Mouse (Mus musculus) B cell, adult 2 months (primary cell): ENCODE data around the gene Bnc2.

Experiments used
- DNase-seq, 2 experiments: peaks; one replicate each; pipeline ENCODE4 v3.0.0; 2022

Gene Bnc2

DNA sequence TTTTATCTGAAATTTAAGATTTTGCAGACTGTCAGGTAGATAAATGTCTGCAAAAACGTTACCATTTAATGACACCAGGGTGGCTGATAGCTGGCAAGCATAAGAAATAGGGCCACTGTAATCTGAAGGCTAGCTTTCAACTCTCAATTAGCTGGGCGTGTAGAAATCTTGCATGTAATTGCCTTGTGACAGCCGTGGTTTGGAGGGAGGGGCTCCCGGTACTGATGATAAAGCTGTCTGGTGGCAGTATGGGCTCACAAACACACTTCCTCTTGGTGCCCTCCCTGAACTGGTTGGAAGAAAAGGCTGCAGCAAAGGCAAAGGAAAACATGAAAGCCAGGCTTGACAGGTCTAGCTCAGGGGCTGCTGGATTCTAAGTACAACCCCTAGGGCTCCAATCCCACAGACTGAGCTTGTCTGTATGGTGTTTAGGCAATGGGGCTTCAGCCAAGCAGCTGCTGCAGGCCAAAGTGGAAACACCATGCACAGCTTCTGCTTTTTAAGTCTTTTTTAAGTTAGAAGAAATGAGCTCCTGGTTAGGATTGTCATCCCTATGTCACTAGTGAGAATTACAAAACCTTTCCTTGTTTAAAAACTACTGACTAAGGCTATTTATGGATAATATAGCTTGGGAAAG lies 366.7 kb downstream of the Bnc2 start:
- DNase-seq, result no peak

DNA sequence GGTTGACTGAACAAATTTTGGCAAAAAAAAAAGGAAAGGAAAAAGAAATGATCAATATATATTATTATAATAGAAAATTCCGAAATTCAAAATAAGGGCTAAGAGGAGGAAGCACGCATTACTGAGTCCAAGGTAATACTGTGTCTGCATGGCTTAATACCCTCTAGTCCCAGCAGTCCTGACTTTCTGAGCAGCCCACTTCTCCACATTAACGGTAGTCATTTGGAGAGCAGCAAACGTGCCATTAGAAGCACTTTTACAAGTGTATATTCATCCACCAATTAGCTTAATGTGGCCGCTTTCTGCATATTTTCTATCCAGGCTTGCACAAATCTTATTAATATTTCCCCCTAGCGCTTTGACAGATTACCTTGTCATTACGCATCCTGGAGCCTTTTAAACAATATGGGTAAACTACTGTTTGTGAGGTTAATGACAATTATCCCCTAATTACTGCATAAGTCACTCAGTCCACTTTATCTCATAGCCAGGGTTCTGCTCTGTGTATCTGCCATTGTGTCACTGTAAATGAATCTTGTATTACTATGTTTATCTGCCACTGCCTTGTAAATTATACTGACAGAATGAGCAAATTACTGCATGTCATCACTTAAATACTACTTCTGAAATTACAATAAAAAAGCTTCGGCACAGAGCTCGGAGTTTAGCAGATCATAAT lies 368.0 kb downstream of the Bnc2 start:
- DNase-seq, result no peak

DNA sequence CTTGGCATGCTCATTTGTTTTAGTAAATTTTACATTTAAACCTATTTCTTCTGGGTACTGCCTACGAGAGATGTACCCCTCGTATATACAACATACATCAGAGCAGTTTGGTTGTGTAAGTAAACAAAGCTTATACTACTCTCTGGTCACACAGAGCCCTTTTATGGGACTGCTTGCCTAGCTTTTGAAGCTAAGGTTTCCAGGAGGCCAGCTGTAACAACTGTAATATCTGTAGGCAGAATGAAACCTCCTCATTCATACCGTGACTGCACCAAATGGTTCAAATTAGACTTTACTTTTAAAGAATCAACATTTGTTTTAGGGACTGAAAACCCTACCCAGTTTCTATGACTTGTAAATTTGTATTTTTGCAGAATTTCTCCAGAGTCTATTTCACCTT lies 372.1 kb downstream of the Bnc2 start:
- DNase-seq, result no peak

DNA sequence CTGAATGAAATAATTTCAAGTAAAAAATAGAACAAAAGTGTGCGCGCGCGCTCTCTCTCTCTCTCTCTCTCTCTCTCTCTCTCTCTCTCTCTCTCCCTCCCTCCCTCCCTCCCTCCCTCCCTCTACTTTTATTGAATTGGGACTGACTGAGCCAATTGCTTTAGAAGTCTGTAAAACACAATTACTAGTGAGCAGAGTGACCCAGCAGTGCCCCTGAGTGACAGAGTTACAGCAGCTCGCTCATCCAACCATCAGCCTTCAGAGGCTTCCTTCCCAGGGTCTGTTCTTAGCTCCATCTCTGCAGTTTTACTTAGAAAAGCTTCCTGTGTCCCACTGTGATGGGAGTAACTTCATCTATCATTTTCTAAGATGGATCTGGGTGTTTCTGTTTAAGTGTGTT lies 389.9 kb downstream of the Bnc2 start:
- no peak for DNase-seq

DNA sequence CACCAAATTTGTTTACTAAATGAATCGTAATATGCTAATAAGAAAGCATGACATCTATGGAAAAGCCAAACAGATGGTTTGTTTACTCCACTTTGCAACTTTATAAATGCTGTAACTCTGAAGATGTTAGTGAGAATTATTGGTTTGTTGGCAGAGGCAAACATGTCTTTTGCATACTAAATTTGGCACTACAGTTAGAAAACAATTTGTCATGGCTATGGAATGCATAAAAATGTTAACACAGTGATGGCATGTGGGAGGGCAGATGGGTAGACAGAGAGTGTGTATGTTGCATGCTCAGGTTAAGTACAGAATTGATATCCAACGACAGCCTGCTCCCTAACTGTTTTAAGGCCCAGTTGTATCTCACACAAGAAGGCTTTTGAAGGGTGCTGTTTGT lies 392.4 kb downstream of the Bnc2 start:
- no peak for DNase-seq

DNA sequence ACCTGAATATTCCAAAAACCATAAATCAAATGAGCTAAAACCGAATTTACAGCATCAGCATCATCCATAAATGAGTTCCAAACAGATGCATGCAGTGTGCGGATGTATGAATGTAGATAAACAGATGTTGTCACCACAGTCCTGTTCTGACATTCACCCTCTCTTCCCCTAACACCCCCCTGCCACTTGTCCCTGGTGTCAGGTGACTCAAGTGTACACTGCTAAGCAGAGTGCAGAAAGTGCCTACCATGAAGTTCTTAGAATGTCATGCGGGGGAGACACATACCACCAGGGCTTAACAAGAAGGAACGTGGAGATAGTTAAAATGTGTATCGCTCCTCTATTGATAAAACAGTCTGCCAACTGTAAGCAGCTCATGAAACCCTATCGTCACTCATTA lies 396.9 kb downstream of the Bnc2 start:
- no peak for DNase-seq

DNA sequence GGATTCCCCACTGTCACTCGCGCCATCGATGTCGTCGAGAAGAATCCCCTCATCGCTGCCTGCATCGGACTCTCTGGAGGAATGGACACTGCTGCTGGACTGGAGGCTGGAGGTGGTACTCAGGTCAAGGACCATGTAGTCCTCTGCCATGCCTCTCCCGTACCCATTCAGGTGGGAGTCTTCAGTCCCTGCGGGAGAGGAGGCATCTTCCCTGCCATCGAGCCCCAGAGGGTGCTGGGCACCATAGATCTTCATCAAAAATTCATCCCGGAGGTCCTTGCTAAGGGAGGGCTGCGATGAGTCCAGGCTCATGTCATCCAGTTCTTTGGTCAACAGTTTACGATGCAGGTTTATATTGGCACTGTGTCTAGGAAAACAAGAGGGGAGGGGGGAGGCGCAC lies 399.0 kb downstream of the Bnc2 start:
- DNase-seq, result no peak

DNA sequence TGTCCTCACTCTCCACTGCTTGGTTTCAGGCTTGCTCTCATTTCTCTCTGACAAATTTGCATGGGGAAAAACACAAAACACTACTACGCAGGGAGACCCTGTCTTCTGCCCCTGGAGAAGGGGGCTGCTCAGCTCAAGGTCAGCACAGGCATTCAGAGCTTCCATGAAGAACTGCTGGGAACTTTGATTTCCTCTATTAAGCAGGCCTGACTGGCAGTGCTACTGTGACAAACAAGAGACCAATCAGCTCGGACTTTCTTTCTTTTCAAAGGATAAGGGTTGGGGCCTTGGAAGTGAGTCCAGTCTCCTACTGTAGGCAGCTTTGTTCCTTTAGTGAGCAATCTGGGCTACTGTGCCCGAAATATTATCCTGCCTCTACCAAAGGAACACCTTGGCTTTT lies 400.9 kb downstream of the Bnc2 start:
- DNase-seq, result no peak

DNA sequence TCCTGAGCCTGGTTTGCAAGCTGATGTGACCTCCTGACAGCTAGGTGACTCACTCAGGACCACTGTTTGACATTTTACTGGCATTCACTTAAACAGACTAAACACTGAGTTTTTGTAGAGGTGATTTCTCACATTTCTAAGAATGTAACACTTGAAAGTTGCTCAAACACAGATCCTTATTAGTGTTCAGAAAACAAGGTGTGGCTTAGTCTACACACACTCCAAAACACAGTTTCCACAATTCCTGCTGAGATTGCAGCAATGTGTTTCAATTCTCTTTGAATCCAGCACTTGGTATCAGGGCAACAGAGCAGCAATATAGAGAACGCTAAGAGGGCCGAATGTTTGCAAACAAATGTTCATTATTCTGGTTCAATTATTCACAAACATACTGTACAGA lies 402.2 kb downstream of the Bnc2 start:
- DNase-seq, result no peak

DNA sequence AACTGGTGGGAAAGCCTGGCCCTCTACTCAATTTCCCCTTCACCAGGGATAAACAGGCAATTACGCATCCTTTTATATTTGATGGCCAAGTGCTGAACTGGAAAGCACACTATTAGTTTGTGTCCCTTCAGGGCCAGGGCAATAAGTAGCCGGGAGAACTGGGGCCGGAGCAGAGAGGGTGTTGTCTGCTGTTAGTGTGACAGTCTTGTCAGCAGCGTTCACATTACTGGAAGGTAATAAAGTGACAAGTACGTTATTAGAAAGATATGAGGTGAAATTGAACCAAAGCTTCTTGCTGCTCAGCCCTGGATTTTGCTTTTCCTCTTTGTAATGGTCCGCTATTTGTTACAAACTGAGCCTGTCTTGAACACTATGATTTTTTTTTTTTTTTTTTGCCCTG lies 405.2 kb downstream of the Bnc2 start:
- no peak for DNase-seq

DNA sequence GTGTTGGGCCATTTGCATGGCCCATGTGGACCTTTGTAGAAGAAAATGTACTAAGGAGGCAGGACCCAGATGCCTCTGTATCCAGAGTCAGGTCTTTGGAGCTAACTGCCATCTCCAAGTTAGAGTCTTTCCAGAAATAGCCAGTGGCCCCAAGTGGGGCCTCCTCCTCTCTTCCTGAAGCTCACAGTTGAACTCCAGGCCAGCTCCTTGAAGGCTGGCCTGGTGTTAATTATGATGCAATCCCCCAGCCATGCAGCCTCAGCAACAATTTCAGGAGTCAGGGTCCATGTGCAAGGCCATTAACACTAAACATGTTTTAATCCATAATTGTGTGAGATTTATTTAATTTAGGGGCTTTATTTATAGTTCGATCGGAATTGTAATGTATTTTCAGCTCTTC lies 427.7 kb downstream of the Bnc2 start:
- no peak for DNase-seq

DNA sequence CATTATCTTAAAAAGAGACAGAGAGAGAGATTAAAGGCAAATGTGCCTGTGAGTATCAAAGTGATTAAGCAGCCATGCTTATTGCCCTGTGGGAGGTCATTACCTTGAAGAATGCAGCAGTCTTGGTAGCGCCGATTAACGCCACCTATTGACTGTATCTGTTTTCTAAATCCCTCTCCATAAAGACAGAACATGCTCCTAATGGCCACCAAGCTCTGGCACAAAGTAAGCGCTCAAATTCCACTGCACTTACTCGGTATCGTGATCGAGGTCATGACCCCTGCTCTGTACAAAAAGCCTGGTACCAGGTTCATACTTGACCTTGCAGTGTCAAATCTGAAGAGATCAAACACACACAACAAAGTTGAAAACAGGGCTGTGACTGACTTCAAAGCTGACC lies 442.7 kb downstream of the Bnc2 start:
- no peak for DNase-seq

DNA sequence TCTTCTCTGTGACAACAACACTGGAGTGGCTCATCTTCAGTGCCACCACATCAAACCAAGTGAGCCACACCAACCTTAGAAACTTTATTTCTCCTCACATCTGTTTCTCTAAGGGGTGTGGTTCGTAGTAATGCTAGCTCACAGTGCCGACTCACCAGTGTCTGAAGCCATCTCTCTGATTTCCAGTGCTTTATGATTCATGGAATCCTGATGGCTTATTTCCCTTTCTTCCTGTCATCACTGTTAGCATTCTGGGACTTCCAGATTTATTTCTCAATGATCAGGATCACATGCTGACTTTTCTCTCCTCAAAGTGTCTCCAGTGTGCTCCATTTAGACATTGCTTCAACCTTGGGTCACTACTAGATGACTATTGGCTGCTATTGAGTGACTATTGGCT lies 443.8 kb downstream of the Bnc2 start:
- DNase-seq, result no peak

DNA sequence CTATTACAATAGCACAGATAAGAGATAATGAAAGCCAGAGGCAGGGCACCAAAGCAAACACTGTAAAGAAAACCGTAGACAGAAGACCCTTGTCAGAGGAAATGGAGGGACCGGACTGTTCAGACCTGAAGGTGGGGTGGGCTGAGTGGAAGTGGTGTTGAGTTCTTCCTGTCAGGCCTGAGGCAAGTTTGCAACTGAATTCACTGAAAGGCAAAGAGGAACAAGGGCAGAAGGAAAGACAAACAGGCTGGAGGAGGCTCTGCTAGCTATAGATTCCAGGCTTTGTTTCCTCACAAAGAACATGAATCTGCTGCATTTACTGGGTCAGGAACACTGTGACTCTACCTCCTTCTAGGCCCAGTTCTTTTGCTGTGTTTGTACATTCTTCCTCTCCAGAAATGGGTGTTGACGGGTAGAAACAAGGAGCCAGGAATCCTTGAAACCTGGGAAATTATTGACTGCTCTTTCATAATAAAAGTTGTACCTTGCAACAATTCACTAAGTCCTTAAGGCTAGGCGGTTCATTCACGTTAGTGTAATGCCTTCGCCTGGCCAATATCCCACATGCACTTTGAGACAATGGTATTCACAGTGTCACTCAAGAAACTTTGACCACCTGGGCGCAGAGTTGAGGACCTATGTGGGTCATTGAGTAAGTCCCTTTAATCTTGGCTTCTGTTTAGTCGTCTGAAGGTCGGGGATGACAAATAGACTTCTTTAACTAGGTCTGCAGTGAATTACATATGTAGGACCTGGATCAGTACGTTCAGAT lies 445.7 kb downstream of the Bnc2 start:
- no peak for DNase-seq

DNA sequence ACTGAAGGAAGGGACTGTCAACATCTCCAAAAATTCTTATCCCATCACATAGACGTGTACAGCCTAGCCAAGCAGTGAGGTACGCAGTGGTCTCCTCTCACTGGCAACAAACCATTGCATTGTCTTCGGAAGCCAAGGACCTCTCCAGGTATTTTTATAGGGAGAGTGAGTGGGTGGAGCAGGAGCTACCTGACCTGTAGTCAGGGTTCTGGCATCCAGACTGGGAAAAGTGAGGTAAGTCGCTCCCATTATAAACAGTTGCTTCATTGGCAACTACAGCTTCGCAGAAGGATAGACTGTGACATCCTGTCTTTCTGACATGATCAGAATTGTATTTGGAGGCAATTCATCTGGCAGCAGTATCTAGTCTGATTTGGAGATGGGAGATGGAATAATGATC lies 446.5 kb downstream of the Bnc2 start:
- no peak for DNase-seq
